Mouse (Mus musculus): ENCODE data around the gene Fam243.

Fam243 gene

GRCm38 (mm10) chr16:92319353-92320109, 1.7 kb downstream of the Fam243 start:
- peak; percentile 39 to 68 for DNase-seq (ENCODE audit: low spot score in 2 of 2)

- no peak for DNase-seq (ENCODE audit: low spot score in 2 of 2)
Measured at GRCm38 (mm10) chr16:92316049-92316738, 5.0 kb downstream of the Fam243 start.

GRCm38 (mm10) chr16:92313953-92314741, 7.1 kb downstream of the Fam243 start:
- DNase-seq (ENCODE audit: low spot score in 2 of 2): peak in 1 of 2 experiments; percentile 10

- DNase-seq (ENCODE audit: low spot score in 2 of 2): no peak
Measured at GRCm38 (mm10) chr16:92309126-92309525, 12.1 kb downstream of the Fam243 start.

GRCm38 (mm10) chr16:92307947-92308346, 13.3 kb downstream of the Fam243 start:
- no peak for DNase-seq (ENCODE audit: low spot score in 2 of 2)

- no peak for DNase-seq (ENCODE audit: low spot score in 2 of 2)
Measured at GRCm38 (mm10) chr16:92305519-92305918, 15.7 kb downstream of the Fam243 start.

- DNase-seq (ENCODE audit: low spot score in 2 of 2): no peak
Measured at GRCm38 (mm10) chr16:92302506-92302905, 18.7 kb downstream of the Fam243 start.

- no peak for DNase-seq (ENCODE audit: low spot score in 2 of 2)
Measured at GRCm38 (mm10) chr16:92301989-92302388, 19.3 kb downstream of the Fam243 start.

GRCm38 (mm10) chr16:92301412-92301806, 19.8 kb downstream of the Fam243 start:
- DNase-seq (ENCODE audit: low spot score in 2 of 2): no peak

- DNase-seq (ENCODE audit: low spot score in 2 of 2): peak; percentile 79 to 89
Measured at GRCm38 (mm10) chr16:92300649-92301411, 20.4 kb downstream of the Fam243 start, which contains the start of gene Smim11. Smim11 (plus strand) TSS chr16:92301286.

GRCm38 (mm10) chr16:92295328-92295727, 25.9 kb downstream of the Fam243 start:
- DNase-seq (ENCODE audit: low spot score in 2 of 2): no peak

- no peak for DNase-seq (ENCODE audit: low spot score in 2 of 2)
Measured at GRCm38 (mm10) chr16:92294267-92294970, 26.8 kb downstream of the Fam243 start.

GRCm38 (mm10) chr16:92292101-92292500, 29.1 kb downstream of the Fam243 start, which contains the start of gene Kcne2:
Kcne2 (plus strand) TSS chr16:92292389.
- DNase-seq (ENCODE audit: low spot score in 2 of 2): no peak

- no peak for DNase-seq (ENCODE audit: low spot score in 2 of 2)
Measured at GRCm38 (mm10) chr16:92290045-92290444, 31.2 kb downstream of the Fam243 start.

- DNase-seq (ENCODE audit: low spot score in 2 of 2): no peak
Measured at GRCm38 (mm10) chr16:92288778-92289177, 32.5 kb downstream of the Fam243 start.

- peak; percentile 32 to 71 for DNase-seq (ENCODE audit: low spot score in 2 of 2)
Measured at GRCm38 (mm10) chr16:92286609-92287008, 34.6 kb downstream of the Fam243 start.

- DNase-seq (ENCODE audit: low spot score in 2 of 2): no peak
Measured at GRCm38 (mm10) chr16:92285068-92285467, 36.2 kb downstream of the Fam243 start.

GRCm38 (mm10) chr16:92282671-92283070, 38.6 kb downstream of the Fam243 start:
- no peak for DNase-seq (ENCODE audit: low spot score in 2 of 2)

- DNase-seq (ENCODE audit: low spot score in 2 of 2): no peak
Measured at GRCm38 (mm10) chr16:92275526-92275925, 45.7 kb downstream of the Fam243 start.

- DNase-seq (ENCODE audit: low spot score in 2 of 2): no peak
Measured at GRCm38 (mm10) chr16:92274516-92274915, 46.7 kb downstream of the Fam243 start.

All from spleen, postnatal 14 days (tissue).